Mouse (Mus musculus): Measurements from ENCODE around the gene Nlrx1. TPM values are rescaled to one million over a fixed set of nuclear protein-coding genes. Genes with fewer than 3 reads are reported as not detected.

The Nlrx1 gene
- polyA plus RNA-seq (2015; fragmentation: Nextera tagmentation; extraction: Ambion mirVana): 7.3 and 7.9 TPM in 2 replicates

- peak within 1 kb of the TSS; percentile 70 for H3K4me3 ChIP-seq (ENCODE audit: low read length)
- H3K4me2 ChIP-seq (ENCODE audit: low read depth, low read length): peak within 1 kb of the TSS; percentile 94
- no peaks in the 10 kb centered on the region for H3K27me3 ChIP-seq (ENCODE audit: control insufficient read depth, insufficient read depth, low read length)
- H3K4me1 ChIP-seq (ENCODE audit: control insufficient read depth, insufficient read depth, low read length): peaks cover 9% of the 10 kb centered on the region
- no peak for ATAC-seq (replicated peaks; ENCODE audit: extremely low read depth, insufficient read depth, low FRiP score)
- H3K27ac ChIP-seq (ENCODE audit: low read length): peak within 1 kb of the TSS; percentile 87
- peaks cover 4% of the 10 kb centered on the region; the same call in 1 of the 2 replicates for H3K9me3 ChIP-seq (replicated peaks; ENCODE audit: control insufficient read depth, low read length)
- H3K9ac ChIP-seq (ENCODE audit: low read length): peak within 1 kb of the TSS; percentile 98
- no peaks in the 10 kb centered on the region for H3K36me3 ChIP-seq (ENCODE audit: control insufficient read depth, insufficient read depth)
- 65% methylated on average over 6 of the region's 6 CpGs for WGBS
Observed at GRCm38 (mm10) chr9:44268432-44268831, at the start of gene Nlrx1. Gene Nlrx1, minus strand, starts transcription at chr9:44268599.

- Histone ChIP-seq H3K4me1 (ENCODE audit: control insufficient read depth, insufficient read depth, low read length) (peaks cover 23% of the 10 kb centered on the region), H3K9me3 (replicated peaks; ENCODE audit: control insufficient read depth, low read length) (no peaks in the 10 kb centered on the region), H3K9ac (ENCODE audit: low read length) (no peak overlapping the region), H3K27ac (ENCODE audit: low read length) (no peak overlapping the region), H3K4me3 (ENCODE audit: low read length) (no peak overlapping the region), H3K4me2 (ENCODE audit: low read depth, low read length) (no peak overlapping the region), H3K27me3 (ENCODE audit: control insufficient read depth, insufficient read depth, low read length) (no peaks in the 10 kb centered on the region), H3K36me3 (ENCODE audit: control insufficient read depth, insufficient read depth) (peaks cover 20% of the 10 kb centered on the region)
- 72% methylated on average over 4 of the region's 4 CpGs for WGBS
- ATAC-seq (replicated peaks; ENCODE audit: extremely low read depth, insufficient read depth, low FRiP score): no peak
Observed at GRCm38 (mm10) chr9:44317452-44317851, 49.1 kb upstream of the Nlrx1 start.

- no peak for ATAC-seq (replicated peaks; ENCODE audit: extremely low read depth, insufficient read depth, low FRiP score)
- H3K36me3 ChIP-seq (ENCODE audit: control insufficient read depth, insufficient read depth): peaks cover 22% of the 10 kb centered on the region
- no peaks in the 10 kb centered on the region for H3K9me3 ChIP-seq (replicated peaks; ENCODE audit: control insufficient read depth, low read length)
- H3K9ac ChIP-seq (ENCODE audit: low read length): no peak overlapping the region
- peaks cover 18% of the 10 kb centered on the region for H3K4me1 ChIP-seq (ENCODE audit: control insufficient read depth, insufficient read depth, low read length)
- no peak overlapping the region for H3K27ac ChIP-seq (ENCODE audit: low read length)
- H3K27me3 ChIP-seq (ENCODE audit: control insufficient read depth, insufficient read depth, low read length): no peaks in the 10 kb centered on the region
- 89% methylated on average over 18 of the region's 18 CpGs for WGBS
- no peak overlapping the region for H3K4me2 ChIP-seq (ENCODE audit: low read depth, low read length)
- H3K4me3 ChIP-seq (ENCODE audit: low read length): no peak overlapping the region
Observed at GRCm38 (mm10) chr9:44314910-44315309, 46.5 kb upstream of the Nlrx1 start.

- no peak for ATAC-seq (replicated peaks; ENCODE audit: extremely low read depth, insufficient read depth, low FRiP score)
- peaks cover 22% of the 10 kb centered on the region for H3K36me3 ChIP-seq (ENCODE audit: control insufficient read depth, insufficient read depth)
Observed at GRCm38 (mm10) chr9:44314257-44314547, 45.8 kb upstream of the Nlrx1 start.

GRCm38 (mm10) chr9:44313476-44314256 is 45.3 kb upstream of the Nlrx1 start:
- Histone ChIP-seq H3K27me3 (ENCODE audit: control insufficient read depth, insufficient read depth, low read length) (no peaks in the 10 kb centered on the region), H3K4me2 (ENCODE audit: low read depth, low read length) (no peak overlapping the region), H3K4me1 (ENCODE audit: control insufficient read depth, insufficient read depth, low read length) (peaks cover 12% of the 10 kb centered on the region), H3K36me3 (ENCODE audit: control insufficient read depth, insufficient read depth) (peaks cover 22% of the 10 kb centered on the region), H3K9me3 (replicated peaks; ENCODE audit: control insufficient read depth, low read length) (no peaks in the 10 kb centered on the region), H3K27ac (ENCODE audit: low read length) (no peak overlapping the region), H3K4me3 (ENCODE audit: low read length) (no peak overlapping the region), H3K9ac (ENCODE audit: low read length) (no peak overlapping the region)
- no peak for ATAC-seq (replicated peaks; ENCODE audit: extremely low read depth, insufficient read depth, low FRiP score)
- 75% methylated on average over 19 of the region's 19 CpGs for WGBS

More at GRCm38 (mm10) chr9:44314257-44314547, 45.8 kb upstream of the Nlrx1 start:
- Histone ChIP-seq H3K4me1 (ENCODE audit: control insufficient read depth, insufficient read depth, low read length) (peaks cover 17% of the 10 kb centered on the region), H3K27me3 (ENCODE audit: control insufficient read depth, insufficient read depth, low read length) (no peaks in the 10 kb centered on the region), H3K9me3 (replicated peaks; ENCODE audit: control insufficient read depth, low read length) (no peaks in the 10 kb centered on the region), H3K4me2 (ENCODE audit: low read depth, low read length) (no peak overlapping the region), H3K9ac (ENCODE audit: low read length) (no peak overlapping the region), H3K4me3 (ENCODE audit: low read length) (no peak overlapping the region), H3K27ac (ENCODE audit: low read length) (no peak overlapping the region)
- WGBS: 80% methylated on average over 4 of the region's 4 CpGs

- peak; percentile 64; the same call in 1 of the 2 replicates for ATAC-seq (replicated peaks; ENCODE audit: extremely low read depth, insufficient read depth, low FRiP score)
- peaks cover 2% of the 10 kb centered on the region; the same call in 1 of the 2 replicates for H3K4me1 ChIP-seq (ENCODE audit: control insufficient read depth, insufficient read depth, low read length)
- H3K4me2 ChIP-seq (ENCODE audit: low read depth, low read length): peak overlapping the region; percentile 11; the same call in 1 of the 2 replicates
- peak overlapping the region; percentile 50 for H3K27ac ChIP-seq (ENCODE audit: low read length)
- no peak overlapping the region for H3K4me3 ChIP-seq (ENCODE audit: low read length)
- H3K9ac ChIP-seq (ENCODE audit: low read length): peak overlapping the region; percentile 35
- peaks cover 20% of the 10 kb centered on the region for H3K36me3 ChIP-seq (ENCODE audit: control insufficient read depth, insufficient read depth)
- H3K9me3 ChIP-seq (replicated peaks; ENCODE audit: control insufficient read depth, low read length): no peaks in the 10 kb centered on the region; the same call in 1 of the 2 replicates
- H3K27me3 ChIP-seq (ENCODE audit: control insufficient read depth, insufficient read depth, low read length): no peaks in the 10 kb centered on the region
- WGBS: 30% methylated on average over 27 of the region's 27 CpGs
Observed at GRCm38 (mm10) chr9:44311136-44312134, 43.0 kb upstream of the Nlrx1 start.

GRCm38 (mm10) chr9:44310750-44311135 is 42.3 kb upstream of the Nlrx1 start:
- peaks cover 2% of the 10 kb centered on the region; the same call in 1 of the 2 replicates for H3K4me1 ChIP-seq (ENCODE audit: control insufficient read depth, insufficient read depth, low read length)
- no peak for ATAC-seq (replicated peaks; ENCODE audit: extremely low read depth, insufficient read depth, low FRiP score)
- H3K4me3 ChIP-seq (ENCODE audit: low read length): no peak overlapping the region
- no peaks in the 10 kb centered on the region; the same call in 1 of the 2 replicates for H3K9me3 ChIP-seq (replicated peaks; ENCODE audit: control insufficient read depth, low read length)
- 46% methylated on average over 10 of the region's 10 CpGs for WGBS
- H3K4me2 ChIP-seq (ENCODE audit: low read depth, low read length): peak overlapping the region; percentile 11; the same call in 1 of the 2 replicates
- peaks cover 17% of the 10 kb centered on the region for H3K36me3 ChIP-seq (ENCODE audit: control insufficient read depth, insufficient read depth)
- no peak overlapping the region for H3K9ac ChIP-seq (ENCODE audit: low read length)
- peak overlapping the region; percentile 50 for H3K27ac ChIP-seq (ENCODE audit: low read length)
- no peaks in the 10 kb centered on the region for H3K27me3 ChIP-seq (ENCODE audit: control insufficient read depth, insufficient read depth, low read length)

- H3K4me3 ChIP-seq (ENCODE audit: low read length): no peak overlapping the region
- no peaks in the 10 kb centered on the region for H3K27me3 ChIP-seq (ENCODE audit: control insufficient read depth, insufficient read depth, low read length)
- H3K36me3 ChIP-seq (ENCODE audit: control insufficient read depth, insufficient read depth): peaks cover 14% of the 10 kb centered on the region
- no peaks in the 10 kb centered on the region; the same call in 1 of the 2 replicates for H3K9me3 ChIP-seq (replicated peaks; ENCODE audit: control insufficient read depth, low read length)
- ATAC-seq (replicated peaks; ENCODE audit: extremely low read depth, insufficient read depth, low FRiP score): no peak
- H3K27ac ChIP-seq (ENCODE audit: low read length): no peak overlapping the region
- no peak overlapping the region for H3K9ac ChIP-seq (ENCODE audit: low read length)
- H3K4me1 ChIP-seq (ENCODE audit: control insufficient read depth, insufficient read depth, low read length): peaks cover 4% of the 10 kb centered on the region
- WGBS: 66% methylated on average over 3 of the region's 3 CpGs
- H3K4me2 ChIP-seq (ENCODE audit: low read depth, low read length): no peak overlapping the region
Observed at GRCm38 (mm10) chr9:44309756-44310155, 41.4 kb upstream of the Nlrx1 start.
